Mouse (Mus musculus) spleen, adult 2 months (tissue): Measurements from ENCODE around the gene Mark3. TPM values are rescaled to one million over a fixed set of nuclear protein-coding genes. Genes with fewer than 3 reads are reported as not detected.

ENCODE experiments used
- DNase-seq, 2 experiments: peaks; one replicate each; pipeline versions ENCODE4 v3.0.0 to v3.0.0-alpha.2; 2012 to 2021; ENCODE audit warnings: low spot score in 2 of 2, low read depth in 1 of 2
- H3K27ac ChIP-seq: fragments of 200-500 bp; 2 replicates; pipeline ENCODE4 v1.5.1; 2012; ENCODE audit warnings: low read length, inconsistent platforms; ENCODE audit not compliant: insufficient read depth
- H3K27me3 ChIP-seq: fragments of 200-500 bp; 2 replicates; pipeline ENCODE4 v1.6.1; 2012; ENCODE audit warnings: mild to moderate bottlenecking, moderate library complexity, low read length, inconsistent platforms; ENCODE audit not compliant: control insufficient read depth, insufficient read depth
- H3K36me3 ChIP-seq: fragments of 200-500 bp; 2 replicates; pipeline ENCODE4 v1.6.1; 2012; ENCODE audit warnings: mild to moderate bottlenecking, low read length, inconsistent platforms; ENCODE audit not compliant: control insufficient read depth, insufficient read depth
- H3K4me1 ChIP-seq: fragments of 200-500 bp; 2 replicates; pipeline ENCODE4 v1.6.1; 2011; ENCODE audit warnings: inconsistent platforms; ENCODE audit not compliant: control insufficient read depth, insufficient read depth, insufficient read length
- H3K4me3 ChIP-seq: fragments of 200-500 bp; 2 replicates; pipeline ENCODE4 v1.5.1; 2011; ENCODE audit warnings: mild to moderate bottlenecking, inconsistent platforms; ENCODE audit not compliant: insufficient read depth, insufficient read length; ENCODE audit errors: extremely low read depth
- CTCF ChIP-seq: fragments of 200-500 bp; IDR thresholded peaks from 2 replicates; pipeline ENCODE4 v1.5.1; 2011; ENCODE audit warnings: mild to moderate bottlenecking, inconsistent platforms; ENCODE audit not compliant: insufficient read depth, insufficient read length, insufficient replicate concordance; ENCODE audit errors: extremely low read depth
- POLR2A ChIP-seq: fragments of 200-500 bp; IDR thresholded peaks from 2 replicates; pipeline ENCODE4 v1.6.1; 2011; ENCODE audit warnings: low read depth, low read length, inconsistent platforms
- WGBS: fragments of 180-500 bp; shearing (Covaris S2); methylation state at CpG from one replicate; pipeline ENCODE4 v1.1.7; 2018; 5-methylcytosine and 5-hydroxymethylcytosine counted together
- polyA plus RNA-seq: library from polyadenylated mRNA; depleted of rRNA; stranded (reverse); fragments of >200 nt; gene quantifications from 2 replicates; pipeline ENCODE4 v1.2.3, GENCODE M21; 2012; rRNA removed

Gene Mark3
- polyA plus RNA-seq: 19.8 and 21.4 TPM in 2 replicates

GRCm38 (mm10) chr12:111574074-111574886 lies at the start of gene Mark3:
Gene Mark3 (plus strand): TSS chr12:111574523.
- TF ChIP-seq POLR2A: peak; percentile 74
- TF ChIP-seq CTCF: no peak

GRCm38 (mm10) chr12:111524883-111525282 lies 49.4 kb upstream of the Mark3 start:
- no peak for TF ChIP-seq CTCF
- TF ChIP-seq POLR2A: no peak
- no peak overlapping the region for H3K27ac ChIP-seq
- WGBS: 79% methylated on average over 3 of the region's 3 CpGs

More at GRCm38 (mm10) chr12:111574074-111574886, at the start of gene Mark3:
- H3K27me3 ChIP-seq: no peaks in the 10 kb centered on the region
- no peaks in the 10 kb centered on the region for H3K36me3 ChIP-seq
- H3K4me1 ChIP-seq: peaks cover 5% of the 10 kb centered on the region; the same call in 1 of the 2 replicates
- H3K27ac ChIP-seq: peak within 1 kb of the TSS; percentile 88
- peak; percentile 89 to 95 for DNase-seq
- under 1% methylated on average over 68 of the region's 75 CpGs for WGBS
- peak within 1 kb of the TSS; percentile 92 for H3K4me3 ChIP-seq

DNA sequence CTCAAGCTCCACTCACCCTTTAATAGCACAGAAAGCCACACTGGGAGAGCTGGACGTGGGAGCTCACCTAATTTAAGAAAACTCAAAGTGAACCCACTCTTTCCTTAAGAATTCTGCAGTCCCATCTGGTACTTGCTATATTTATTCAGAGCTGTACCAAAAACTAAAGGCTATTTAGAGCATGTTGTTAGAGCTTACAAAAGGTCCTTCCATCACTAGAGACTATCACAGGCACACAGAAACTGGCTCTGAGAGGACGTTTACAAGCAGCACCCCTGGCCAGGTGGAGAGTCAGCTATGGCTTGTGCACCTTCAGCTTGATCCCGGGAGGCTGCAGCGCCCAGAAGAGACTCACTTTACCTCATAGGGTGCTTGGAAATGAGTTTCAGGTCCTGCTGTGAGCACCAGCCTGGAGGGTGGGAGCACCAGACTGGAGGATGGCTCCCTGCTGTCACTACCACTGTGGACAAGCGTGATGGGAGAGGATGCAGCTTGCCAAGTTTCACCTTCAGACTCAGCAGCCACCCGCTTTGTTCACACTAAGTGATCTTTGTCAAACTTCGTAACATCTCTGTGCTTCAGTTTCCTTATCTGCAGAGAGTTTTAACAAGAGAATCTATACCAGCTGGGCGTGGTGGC lies 46.6 kb upstream of the Mark3 start:
- Histone ChIP-seq H3K27ac (no peak overlapping the region), H3K4me1 (no peaks in the 10 kb centered on the region), H3K27me3 (no peaks in the 10 kb centered on the region), H3K4me3 (no peak overlapping the region), H3K36me3 (no peaks in the 10 kb centered on the region)
- TF ChIP-seq CTCF (no peak), POLR2A (no peak)
- no peak for DNase-seq
- WGBS: 69% methylated on average over 8 of the region's 8 CpGs

More at GRCm38 (mm10) chr12:111524883-111525282, 49.4 kb upstream of the Mark3 start:
- no peak overlapping the region for H3K4me3 ChIP-seq
- no peak for DNase-seq
- H3K4me1 ChIP-seq: no peaks in the 10 kb centered on the region
- no peaks in the 10 kb centered on the region for H3K27me3 ChIP-seq
- no peaks in the 10 kb centered on the region for H3K36me3 ChIP-seq

DNA sequence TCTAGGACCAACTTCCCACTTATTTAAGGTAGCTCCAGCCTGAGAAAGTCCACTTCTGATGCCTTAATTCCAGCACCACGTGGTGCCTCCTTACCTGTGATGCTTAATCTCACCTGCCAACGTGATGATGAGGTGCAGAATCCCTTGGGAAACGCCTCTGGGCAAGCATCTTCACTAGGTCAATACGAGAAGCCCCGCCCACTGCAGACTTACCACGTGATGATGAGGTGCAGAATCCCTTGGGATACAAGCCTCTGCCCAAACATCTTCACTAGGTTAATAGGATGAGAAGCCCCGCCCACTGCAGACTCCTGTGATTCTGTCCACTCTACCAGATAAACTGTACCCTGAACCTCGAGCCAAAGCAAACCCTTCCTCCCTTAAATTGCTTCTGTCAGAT lies 45.1 kb upstream of the Mark3 start:
- H3K27ac ChIP-seq: no peak overlapping the region
- H3K4me3 ChIP-seq: no peak overlapping the region
- WGBS: 42% methylated on average over 8 of the region's 8 CpGs
- H3K27me3 ChIP-seq: no peaks in the 10 kb centered on the region
- no peak for TF ChIP-seq POLR2A
- TF ChIP-seq CTCF: no peak
- no peaks in the 10 kb centered on the region for H3K4me1 ChIP-seq
- DNase-seq: no peak
- no peaks in the 10 kb centered on the region for H3K36me3 ChIP-seq

DNA sequence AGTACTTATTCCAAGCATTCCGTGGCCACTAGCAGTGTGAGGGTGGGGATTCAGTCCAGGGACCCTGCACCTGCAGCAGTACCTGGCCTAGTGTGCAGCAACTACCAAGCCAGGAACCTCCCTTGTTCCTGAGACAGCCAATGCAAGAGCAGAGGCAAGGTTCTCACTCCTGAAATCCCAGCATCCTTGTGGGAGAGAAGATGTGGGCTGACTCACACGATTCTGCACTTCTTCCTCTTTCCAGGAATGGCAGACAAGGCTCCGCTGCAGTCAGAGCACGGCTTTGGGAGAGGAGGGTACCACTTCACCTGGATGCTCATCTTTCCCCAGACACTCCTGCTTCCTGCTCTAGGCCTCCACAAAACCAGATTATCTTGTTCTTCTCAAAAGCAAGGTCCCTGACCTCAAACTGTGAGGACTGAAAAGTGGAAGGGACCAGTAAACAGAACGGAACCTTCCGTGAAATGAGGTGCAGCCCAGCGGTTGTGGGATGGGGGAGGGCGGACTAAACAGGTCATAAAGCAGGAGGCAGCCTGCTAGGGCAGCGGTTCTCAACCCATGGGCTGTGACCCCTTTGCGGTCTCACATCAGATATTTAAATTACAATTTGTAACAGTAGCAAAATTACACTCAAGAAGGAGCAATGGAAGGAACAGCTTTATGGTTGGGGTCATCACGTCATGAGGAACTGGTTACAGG lies 41.1 kb upstream of the Mark3 start:
- Histone ChIP-seq H3K4me1 (peaks cover 3% of the 10 kb centered on the region), H3K4me3 (no peak overlapping the region), H3K27me3 (no peaks in the 10 kb centered on the region), H3K36me3 (no peaks in the 10 kb centered on the region), H3K27ac (no peak overlapping the region)
- 85% methylated on average over 11 of the region's 11 CpGs for WGBS
- TF ChIP-seq POLR2A (no peak), CTCF (no peak)
- no peak for DNase-seq

- WGBS: 53% methylated on average over 6 of the region's 6 CpGs
- Histone ChIP-seq H3K27ac (peak overlapping the region; percentile 16; the same call in 1 of the 2 replicates), H3K36me3 (peaks cover 9% of the 10 kb centered on the region), H3K4me1 (peaks cover 8% of the 10 kb centered on the region), H3K4me3 (no peak overlapping the region), H3K27me3 (no peaks in the 10 kb centered on the region)
- DNase-seq: no peak
- TF ChIP-seq POLR2A (no peak), CTCF (no peak)
These were observed 39.0 kb upstream of the Mark3 start for GRCm38 (mm10) chr12:111535281-111535680.

DNA sequence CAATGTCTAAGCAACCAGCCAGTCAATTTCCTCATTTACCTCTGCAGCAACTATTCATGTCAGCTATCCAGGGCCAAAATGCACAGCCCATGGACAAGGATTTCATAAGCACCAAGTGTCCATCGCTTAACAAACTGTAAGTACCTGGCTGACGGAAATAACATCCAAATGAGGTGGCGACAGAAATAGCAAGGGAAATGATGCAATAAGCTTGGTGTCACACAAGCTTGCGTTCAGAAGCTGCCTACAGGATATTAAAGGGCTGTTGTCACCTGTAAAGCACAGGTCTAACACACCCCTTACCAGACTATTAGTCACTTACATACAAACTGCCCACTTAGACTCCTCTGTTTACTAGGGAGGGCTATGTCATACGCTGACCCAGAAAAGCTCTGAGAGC lies 38.6 kb upstream of the Mark3 start:
- 47% methylated on average over 5 of the region's 5 CpGs for WGBS
- no peak overlapping the region; the same call in 1 of the 2 replicates for H3K27ac ChIP-seq
- DNase-seq: no peak
- no peak overlapping the region for H3K4me3 ChIP-seq
- TF ChIP-seq CTCF (no peak), POLR2A (no peak)
- H3K36me3 ChIP-seq: peaks cover 12% of the 10 kb centered on the region
- H3K27me3 ChIP-seq: no peaks in the 10 kb centered on the region
- H3K4me1 ChIP-seq: peaks cover 8% of the 10 kb centered on the region
